Mouse (Mus musculus): ENCODE data around the gene Upf2.
"Not testable (repeated sequence)": the region's sequence is repeated elsewhere in the genome, so short reads cannot be mapped to it uniquely, and the experiment has no call there.

Gene Upf2

DNA sequence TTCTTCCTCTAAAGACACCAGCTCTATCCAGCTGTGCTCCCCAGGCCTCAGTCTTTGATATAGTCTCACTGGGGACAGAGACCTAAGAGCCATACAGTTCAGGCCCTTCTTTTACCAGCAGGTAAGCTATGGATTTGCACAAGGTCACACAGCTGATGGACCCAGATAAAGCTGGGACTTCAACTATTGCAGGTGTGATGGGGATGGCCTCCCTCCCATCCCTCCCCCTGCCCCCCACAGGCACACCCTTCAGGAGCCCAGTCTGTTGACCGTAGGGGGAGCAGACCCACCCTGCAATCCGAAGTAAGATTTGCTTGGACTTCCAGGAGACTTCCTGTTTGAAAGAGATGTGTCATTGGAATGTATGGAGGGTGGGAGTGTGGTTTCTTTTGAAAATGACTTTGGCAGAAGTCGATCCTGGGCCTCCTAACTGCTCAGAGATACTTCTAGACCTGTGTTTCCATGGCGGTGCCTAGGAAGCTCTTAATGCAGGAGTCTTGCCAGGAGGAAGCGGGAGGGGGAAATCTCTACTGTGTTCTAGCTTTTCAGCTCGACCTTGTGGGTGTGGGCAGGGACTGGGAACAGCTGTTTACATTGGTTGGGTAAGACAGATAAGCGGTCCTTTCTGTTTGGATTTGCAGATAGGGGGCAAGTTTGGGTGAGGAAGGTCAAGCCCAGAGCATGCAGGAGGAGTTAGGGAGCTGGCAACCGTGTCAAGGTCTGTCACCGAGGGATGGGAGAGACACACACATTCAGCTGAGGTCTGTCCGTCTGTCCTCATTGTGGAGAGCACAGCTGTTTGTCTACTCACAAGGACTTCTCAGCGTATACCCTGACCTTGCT is 120.5 kb downstream of the Upf2 start:
- DNase-seq (ENCODE audit: low spot score), result peak; percentile 78

- no peak for DNase-seq (ENCODE audit: low spot score)
Observed at GRCm38 (mm10) chr2:6072685-6073260, 121.5 kb downstream of the Upf2 start.

DNA sequence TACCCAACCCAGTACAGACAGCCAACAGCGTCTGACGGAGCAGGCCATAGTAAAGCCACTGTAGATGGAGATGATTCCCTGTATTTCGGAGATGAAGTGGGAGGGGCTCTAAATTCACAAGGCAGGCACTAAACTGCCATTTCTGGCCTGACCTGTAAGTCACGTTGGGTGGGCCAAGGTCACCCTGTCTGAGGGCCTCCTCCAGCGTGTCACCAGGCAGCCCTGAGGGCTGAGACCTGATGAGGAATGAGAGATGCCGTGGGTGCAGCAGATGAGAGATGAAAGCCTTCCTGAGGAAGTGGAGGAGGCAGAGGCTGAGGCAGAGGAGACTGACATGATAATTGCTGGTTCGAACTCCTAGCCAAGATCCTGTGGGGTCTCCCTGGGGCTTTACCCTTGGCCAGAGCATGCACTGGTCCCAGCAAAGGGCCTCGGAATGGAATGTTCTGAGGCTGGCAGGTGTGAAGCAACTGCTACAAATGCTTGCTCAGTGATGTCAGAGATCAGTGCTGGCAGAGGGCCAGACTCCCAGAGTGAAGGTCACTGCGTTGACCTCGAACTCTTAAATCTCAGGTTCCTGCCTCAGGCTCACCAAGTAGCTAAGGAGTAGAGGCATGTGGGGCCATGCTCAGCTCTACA is 123.7 kb downstream of the Upf2 start:
- peak; percentile 53 for DNase-seq (ENCODE audit: low spot score)

- no peak for DNase-seq (ENCODE audit: low spot score)
Observed at GRCm38 (mm10) chr2:6075530-6075896, 124.2 kb downstream of the Upf2 start.

DNA sequence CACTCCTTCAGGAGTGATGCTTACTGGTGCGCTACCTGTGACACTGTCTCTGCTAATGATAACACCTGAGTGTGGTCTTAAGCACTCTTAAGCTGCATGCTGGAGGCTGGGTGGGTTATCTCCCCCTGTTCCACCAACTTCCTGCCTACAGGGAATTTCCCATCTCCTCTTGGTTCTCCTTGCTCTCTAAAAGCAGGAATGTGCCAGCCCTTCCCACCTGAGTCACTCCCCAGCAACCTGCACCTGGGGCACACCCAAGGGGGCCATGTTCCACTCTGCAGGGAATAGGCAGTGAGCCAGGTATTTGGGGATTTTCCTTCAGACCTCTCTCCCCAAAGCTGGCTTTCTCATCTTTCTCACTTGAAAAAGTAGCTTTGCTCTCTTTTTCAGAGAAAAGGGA is 128.8 kb downstream of the Upf2 start:
- DNase-seq (ENCODE audit: low spot score), result no peak

- no peak for DNase-seq (ENCODE audit: low spot score)
Observed at GRCm38 (mm10) chr2:6081108-6081507, 129.8 kb downstream of the Upf2 start.

DNA sequence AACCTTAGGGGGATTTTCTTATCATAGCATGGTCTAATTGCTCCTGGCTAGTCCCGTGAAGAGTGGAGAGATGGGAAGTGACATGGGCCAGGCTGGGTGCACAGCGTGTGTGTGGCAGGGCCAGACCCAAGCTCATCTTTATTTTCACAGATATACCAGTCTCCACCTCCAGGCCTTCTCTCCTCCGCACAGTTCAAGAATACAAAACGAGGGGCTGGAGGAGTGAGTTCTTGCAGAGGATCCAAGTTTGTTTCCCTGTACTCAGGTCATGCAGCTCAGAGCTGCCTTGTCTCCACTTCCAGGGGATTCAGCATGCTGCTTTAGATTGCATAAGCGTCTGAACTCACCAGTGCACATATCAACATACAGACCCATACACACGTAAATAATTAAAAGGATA is 131.3 kb downstream of the Upf2 start:
- DNase-seq (ENCODE audit: low spot score), result no peak

GRCm38 (mm10) chr2:6083696-6084095 is 132.4 kb downstream of the Upf2 start:
- no peak for DNase-seq (ENCODE audit: low spot score)

- peak; percentile 55 for DNase-seq (ENCODE audit: low spot score)
Observed at GRCm38 (mm10) chr2:6085622-6086530, 134.6 kb downstream of the Upf2 start.

DNA sequence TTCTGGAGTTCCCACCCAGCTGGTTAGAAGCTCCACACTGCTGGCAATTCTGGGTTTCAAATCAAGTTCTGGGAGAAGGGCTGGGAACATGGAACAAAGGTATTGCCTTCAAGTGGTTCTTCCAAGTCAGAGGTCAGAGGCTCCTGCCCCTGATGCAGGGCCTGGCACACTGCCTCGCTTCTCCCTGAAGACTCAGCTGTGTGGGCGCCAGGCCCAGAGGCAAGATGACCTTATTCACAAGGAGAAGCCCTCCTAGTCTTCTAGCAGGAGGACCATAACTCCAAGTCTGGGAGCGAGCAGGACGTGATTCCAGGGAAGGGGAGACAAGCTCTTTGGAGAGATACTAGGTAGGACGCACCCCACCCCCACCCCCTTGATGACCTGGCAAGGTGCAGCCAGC is 135.9 kb downstream of the Upf2 start:
- peak; percentile 31 for DNase-seq (ENCODE audit: low spot score)

DNA sequence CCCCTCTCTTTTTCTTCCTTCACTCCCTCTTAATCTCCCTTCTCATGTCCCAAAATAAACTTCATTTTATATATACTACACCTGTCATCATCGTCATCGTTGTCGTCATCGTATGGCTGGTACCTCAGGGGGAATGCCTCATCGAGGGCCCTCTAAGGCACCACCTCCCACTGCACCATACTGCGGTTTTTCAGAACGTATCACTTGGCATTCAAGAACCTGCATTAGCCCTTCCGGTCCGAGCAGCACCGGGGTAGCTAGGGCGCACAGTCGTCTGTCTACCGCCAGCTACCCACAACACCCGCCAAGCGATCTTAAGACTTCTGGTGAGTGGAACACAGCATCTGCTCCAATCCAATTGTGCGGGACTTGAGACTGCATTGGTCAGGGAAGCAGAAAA is 138.7 kb downstream of the Upf2 start:
- DNase-seq (ENCODE audit: low spot score), result not testable (repeated sequence)

DNA sequence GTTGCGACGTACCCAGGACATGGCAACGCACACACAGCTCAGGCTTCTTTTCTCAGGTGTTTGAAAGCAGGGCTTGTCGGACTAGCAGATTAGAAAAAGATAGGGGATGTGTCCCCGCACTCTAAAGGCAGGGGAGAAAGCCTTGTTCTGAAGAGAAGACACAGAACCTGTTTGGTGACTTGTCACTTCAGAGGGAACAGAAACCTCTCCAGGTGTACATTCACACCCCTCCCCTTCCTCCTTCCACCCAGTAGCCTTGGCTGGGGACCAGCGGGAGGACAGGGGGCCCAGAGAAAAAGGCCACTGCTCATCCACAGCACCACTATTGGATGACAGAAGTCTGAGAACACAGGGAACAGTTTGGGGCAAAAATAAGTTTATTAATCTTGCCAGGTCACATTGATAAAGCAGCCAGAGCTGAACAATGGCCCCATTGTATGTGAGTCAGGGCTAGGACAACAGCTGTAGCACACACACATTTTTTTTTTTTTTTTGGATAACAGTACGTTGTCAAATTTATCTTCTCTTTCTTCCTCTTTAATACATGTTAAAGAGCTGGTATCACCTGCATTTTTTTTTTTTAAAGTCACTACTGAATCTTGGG is 145.9 kb downstream of the Upf2 start:
- DNase-seq (ENCODE audit: low spot score), result no peak

GRCm38 (mm10) chr2:6098924-6099323 is 147.7 kb downstream of the Upf2 start:
- DNase-seq (ENCODE audit: low spot score), result peak; percentile 43

DNA sequence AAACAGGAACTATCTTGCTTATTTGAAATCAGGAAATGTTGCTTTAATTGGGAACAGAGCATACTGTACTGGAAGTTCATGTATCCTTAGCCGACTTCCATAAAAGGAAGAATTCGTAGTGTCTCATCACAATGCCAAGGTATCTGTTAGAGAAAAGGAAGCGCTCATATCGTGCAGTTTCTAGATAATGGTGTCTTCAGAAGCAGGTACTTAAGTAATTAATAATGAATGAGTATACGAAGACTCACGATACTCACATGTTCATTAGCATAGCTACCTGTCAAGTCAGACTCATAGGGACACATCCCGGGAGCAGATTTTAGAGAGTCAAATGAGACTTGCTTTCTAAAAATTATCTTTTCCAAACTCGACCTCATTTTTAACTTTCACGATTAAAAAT is 148.2 kb downstream of the Upf2 start:
- no peak for DNase-seq (ENCODE audit: low spot score)

DNA sequence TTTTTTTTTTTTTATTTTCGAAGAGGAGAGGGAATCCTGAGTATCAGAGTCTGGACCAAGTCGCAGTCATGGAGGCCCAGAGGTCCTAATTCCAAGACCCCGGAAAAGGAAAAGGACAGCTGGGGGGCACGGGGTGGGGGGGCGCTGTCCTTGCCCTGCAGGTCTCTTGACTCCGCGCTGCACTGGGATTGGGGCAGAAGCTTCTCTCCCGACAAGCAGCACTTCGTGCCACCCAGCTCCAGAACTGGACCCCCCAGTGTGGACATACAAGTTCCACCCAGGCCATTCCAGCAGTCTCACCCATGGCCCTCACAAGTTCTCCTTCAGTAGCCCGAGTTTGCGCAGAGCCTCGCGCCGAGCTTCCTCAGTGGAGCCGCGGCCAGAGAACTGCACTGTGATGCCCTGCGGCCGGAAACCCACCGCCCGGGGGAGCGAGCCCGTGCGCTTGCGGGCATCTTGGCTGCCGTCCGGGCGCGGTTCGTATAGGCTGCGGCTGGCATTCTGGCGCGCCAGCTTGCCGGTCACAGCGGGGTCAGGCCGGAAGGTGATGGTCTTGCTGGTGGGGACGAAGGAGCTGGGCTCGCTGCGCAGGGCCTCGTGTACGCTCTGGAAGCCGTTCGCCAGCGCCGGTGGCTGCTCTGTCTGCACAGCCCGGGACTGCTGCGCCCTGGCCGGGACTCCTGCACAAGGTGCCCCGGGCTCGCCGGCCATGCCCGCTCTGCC is 148.9 kb downstream of the Upf2 start:
- peak; percentile 51 for DNase-seq (ENCODE audit: low spot score)

DNA sequence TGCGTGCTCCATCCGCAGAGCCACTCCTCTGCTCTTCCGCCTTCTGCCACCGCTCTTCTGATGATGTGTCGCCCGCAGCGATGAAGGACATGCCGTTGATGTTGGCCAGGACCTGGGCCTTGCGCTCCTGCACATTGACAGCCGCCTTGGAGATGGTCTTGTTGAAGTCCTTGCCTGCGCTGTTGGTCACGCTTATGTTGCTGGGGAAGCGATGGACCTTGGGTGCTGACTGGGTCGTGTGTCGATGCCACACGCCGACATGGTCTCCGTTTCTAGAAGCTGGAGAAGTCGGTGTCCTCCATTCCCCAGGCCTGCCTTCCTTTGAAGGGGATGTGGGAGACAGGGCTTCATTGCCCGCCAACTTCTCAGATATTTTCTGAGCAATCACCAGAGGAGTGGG is 149.5 kb downstream of the Upf2 start:
- no peak for DNase-seq (ENCODE audit: low spot score)

GRCm38 (mm10) chr2:6105437-6105836 is 154.2 kb downstream of the Upf2 start:
- DNase-seq (ENCODE audit: low spot score), result no peak

Measured in testis, postnatal 14 days (tissue).